Mouse (Mus musculus) midbrain, embryonic 11.5 days (tissue): ENCODE measurements around the gene Sugp2. TPM values are rescaled to one million over a fixed set of nuclear protein-coding genes. Genes with fewer than 3 reads are reported as not detected.

Experiments
- ATAC-seq: fragments of 200-750 bp; cut with Nextera tagmentation; 2 replicates; pipeline ENCODE4 v1.8.0; 2017; ENCODE audit warnings: moderate TSS enrichment, moderate library complexity; ENCODE audit not compliant: low FRiP score
- DNase-seq: peaks from one replicate; pipeline ENCODE4 v3.0.0; 2015; ENCODE audit warnings: low spot score; ENCODE audit errors: missing footprints
- H3K27ac ChIP-seq: fragments of 300-500 bp; sonication (generic); 2 replicates; pipeline ENCODE4 v1.5.1; 2014; ENCODE audit warnings: low read depth, low read length
- H3K27me3 ChIP-seq: fragments of 300-500 bp; sonication (generic); 2 replicates; pipeline ENCODE4 v1.6.1; 2014; ENCODE audit warnings: mild to moderate bottlenecking, low read length, moderate library complexity, mixed read lengths; ENCODE audit not compliant: control insufficient read depth, insufficient read depth
- H3K36me3 ChIP-seq: fragments of 300-500 bp; sonication (generic); 2 replicates; pipeline ENCODE4 v1.6.1; 2014; ENCODE audit warnings: mild to moderate bottlenecking, low read length, moderate library complexity, mixed read lengths; ENCODE audit not compliant: control insufficient read depth, insufficient read depth
- H3K4me1 ChIP-seq: fragments of 300-500 bp; sonication (generic); 2 replicates; pipeline ENCODE4 v1.6.1; 2014; ENCODE audit warnings: low read length; ENCODE audit not compliant: control insufficient read depth, insufficient read depth
- H3K4me2 ChIP-seq: fragments of 300-500 bp; sonication (generic); 2 replicates; pipeline ENCODE4 v1.6.1; 2014; ENCODE audit warnings: mild to moderate bottlenecking, moderate library complexity
- H3K4me3 ChIP-seq: fragments of 300-500 bp; sonication (generic); 2 replicates; pipeline ENCODE4 v1.5.1; 2014; ENCODE audit warnings: low read depth, low read length
- H3K9ac ChIP-seq: fragments of 300-500 bp; sonication (generic); 2 replicates; pipeline ENCODE4 v1.6.1; 2014; ENCODE audit warnings: low read length
- H3K9me3 ChIP-seq: fragments of 300-500 bp; sonication (generic); 2 replicates; pipeline ENCODE4 v1.6.1; 2016; ENCODE audit warnings: low read length; ENCODE audit not compliant: control insufficient read depth
- WGBS: fragments of 180-500 bp; shearing (Covaris S2); extraction: QIAGEN DNeasy Blood & Tissue Kit; methylation state at CpG from one replicate; pipeline ENCODE4 v1.1.7; 2014; 5-methylcytosine and 5-hydroxymethylcytosine counted together
- polyA plus RNA-seq: library from polyadenylated mRNA; unstranded; fragments of >200 nt; fragmentation: Nextera tagmentation; extraction: Ambion mirVana; gene quantifications from 2 replicates; pipeline ENCODE4 v1.2.1, GENCODE M21; 2014

The Sugp2 gene
- polyA plus RNA-seq, 1 experiment from 2014 or later = 42.4 TPM

DNA sequence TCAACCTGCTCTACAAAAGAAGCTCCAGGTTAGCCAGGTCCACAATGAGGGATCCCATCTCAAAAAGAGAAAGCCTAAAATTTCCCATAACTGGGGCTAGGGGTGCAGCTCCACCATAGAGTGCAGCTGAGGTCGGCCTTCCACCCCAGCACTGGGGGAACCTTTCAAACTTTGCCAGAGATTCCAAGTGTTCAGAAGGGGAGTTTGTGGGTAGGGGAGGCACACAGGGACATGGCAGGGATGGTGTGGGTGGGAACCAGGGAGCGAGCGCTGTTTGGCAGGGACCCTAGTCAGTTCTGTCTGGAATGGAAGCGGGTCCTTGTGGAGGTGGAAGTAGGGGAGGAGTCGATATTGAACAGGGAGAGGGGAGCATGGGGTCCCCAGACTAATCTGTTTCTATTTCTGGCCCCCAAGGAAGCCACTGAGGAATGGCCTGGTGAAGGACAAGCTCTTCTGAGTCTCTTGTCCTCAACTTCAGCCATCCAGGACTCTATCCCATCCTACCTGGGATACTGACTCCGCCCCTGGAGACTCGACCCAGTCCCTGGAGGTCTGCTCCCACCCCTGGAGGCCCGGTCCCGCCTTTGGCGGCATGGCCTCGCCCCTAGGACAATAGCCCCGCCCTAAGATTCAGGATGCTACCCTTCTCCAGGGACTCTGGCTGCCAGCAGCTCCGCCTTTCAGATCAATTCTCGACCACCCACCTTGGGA lies 95.3 kb downstream of the Sugp2 start, which contains the start of gene Gdf1:
Gene Gdf1 (plus strand): TSS at position 694 of the 711 bp plus-strand sequence.
- H3K36me3 ChIP-seq = peaks cover 26% of the 10 kb centered on the region
- peak within 1 kb of the TSS; percentile 44 for H3K9ac ChIP-seq
- 0 out of 2 replicates have a peak, but pooled peaks have one; percentile 23 for ATAC-seq

More for the DNA sequence above, 95.3 kb downstream of the Sugp2 start, which contains the start of gene Gdf1:
- DNase-seq = no peak
- Histone ChIP-seq H3K27ac (no peak within 1 kb of the TSS), H3K4me3 (no peak within 1 kb of the TSS), H3K4me1 (peaks cover 27% of the 10 kb centered on the region), H3K27me3 (peaks cover 8% of the 10 kb centered on the region), H3K4me2 (peak within 1 kb of the TSS; percentile 32), H3K9me3 (no peaks in the 10 kb centered on the region)
- 17% methylated on average over 14 of the region's 14 CpGs for WGBS

Other genes with a start within 250 kb of the Sugp2 start
- gene Gatad2a, start 237.8 kb upstream of the Sugp2 start, polyA plus RNA-seq = 52.7 and 65.2 TPM in 2 replicates
- gene Mau2, start 191.5 kb upstream of the Sugp2 start, polyA plus RNA-seq = 46.2 and 49.3 TPM in 2 replicates
- gene Sugp1, start 191.4 kb upstream of the Sugp2 start, polyA plus RNA-seq = 33.3 and 35.3 TPM in 2 replicates
- gene Tm6sf2, start 161.3 kb upstream of the Sugp2 start, polyA plus RNA-seq = 0.95 and 1.6 TPM in 2 replicates
- gene Hapln4, start 150.8 kb upstream of the Sugp2 start, polyA plus RNA-seq = 0.04 and 0.22 TPM in 2 replicates
- gene Ncan, start 113.4 kb upstream of the Sugp2 start, polyA plus RNA-seq = 47.2 and 52.4 TPM in 2 replicates
- gene Nr2c2ap, start 102.9 kb upstream of the Sugp2 start, polyA plus RNA-seq = 14.3 and 16.9 TPM in 2 replicates
- 10.8 and 11.7 TPM in 2 replicates for gene Rfxank, start 95.1 kb upstream of the Sugp2 start, polyA plus RNA-seq
- gene Borcs8, start 94.7 kb upstream of the Sugp2 start, polyA plus RNA-seq = 37.4 and 41.3 TPM in 2 replicates
- gene Mef2b, start 94.5 kb upstream of the Sugp2 start, polyA plus RNA-seq = 0.23 and 0.40 TPM in 2 replicates
- 28.6 and 33.3 TPM in 2 replicates for gene Tmem161a, start 61.9 kb upstream of the Sugp2 start, polyA plus RNA-seq
- 1.6 and 2.1 TPM in 2 replicates for gene Slc25a42, start 21.9 kb upstream of the Sugp2 start, polyA plus RNA-seq
- 27.3 and 31.1 TPM in 2 replicates for gene Armc6, start 240 bp downstream of the Sugp2 start, polyA plus RNA-seq
- 50.5 and 61.2 TPM in 2 replicates for gene Homer3, start 48.6 kb downstream of the Sugp2 start, polyA plus RNA-seq
- gene Ddx49, start 68.3 kb downstream of the Sugp2 start, polyA plus RNA-seq = 45.7 and 49.7 TPM in 2 replicates
- 230 and 240 TPM in 2 replicates for gene Cope, start 68.3 kb downstream of the Sugp2 start, polyA plus RNA-seq
- gene Cers1, start 81.5 kb downstream of the Sugp2 start, polyA plus RNA-seq = 5.5 and 7.0 TPM in 2 replicates
- 0.43 and 1.3 TPM in 2 replicates for gene Gdf1, start 95.6 kb downstream of the Sugp2 start, polyA plus RNA-seq
- 19.6 and 19.8 TPM in 2 replicates for gene Upf1, start 119.1 kb downstream of the Sugp2 start, polyA plus RNA-seq
- 0.21 TPM in 1 of 2 replicates, not detected in the other for gene Comp, start 139.3 kb downstream of the Sugp2 start, polyA plus RNA-seq
- gene Crtc1, start 205.4 kb downstream of the Sugp2 start, polyA plus RNA-seq = 11.8 and 12.9 TPM in 2 replicates
- 12.6 and 13.1 TPM in 2 replicates for gene Klhl26, start 242.7 kb downstream of the Sugp2 start, polyA plus RNA-seq